Mouse (Mus musculus) kidney, adult 2 months (tissue): ENCODE results near the gene Slc23a2. TPM values are rescaled to one million over a fixed set of nuclear protein-coding genes. Genes with fewer than 3 reads are reported as not detected.

Source experiments
- DNase-seq: peaks from one replicate; pipeline ENCODE4 v3.0.0; 2021
- H3K27ac ChIP-seq: fragments of 200-500 bp; 2 replicates; pipeline ENCODE4 v1.5.1; 2012; ENCODE audit warnings: low read depth, low read length, control low read depth, inconsistent platforms; ENCODE audit not compliant: insufficient read depth
- H3K27me3 ChIP-seq: fragments of 200-500 bp; replicated peaks from 2 replicates; pipeline ENCODE4 v1.6.1; 2012; ENCODE audit warnings: mild to moderate bottlenecking, moderate library complexity, low read length, inconsistent platforms; ENCODE audit not compliant: control insufficient read depth, insufficient read depth
- H3K36me3 ChIP-seq: fragments of 200-500 bp; 2 replicates; pipeline ENCODE4 v1.6.1; 2012; ENCODE audit warnings: mild to moderate bottlenecking, moderate library complexity, low read length, inconsistent platforms; ENCODE audit not compliant: control insufficient read depth, insufficient read depth
- H3K4me1 ChIP-seq: fragments of 200-500 bp; 2 replicates; pipeline ENCODE4 v1.6.1; 2011; ENCODE audit warnings: low read length; ENCODE audit not compliant: control insufficient read depth, insufficient read depth
- H3K4me3 ChIP-seq: fragments of 200-500 bp; 2 replicates; pipeline ENCODE4 v1.5.1; 2011; ENCODE audit warnings: mild to moderate bottlenecking, low read depth, low read length, control low read depth; ENCODE audit not compliant: insufficient read depth
- CTCF ChIP-seq: fragments of 200-500 bp; conservative IDR thresholded peaks from 2 replicates; pipeline ENCODE4 v1.5.1; 2011; ENCODE audit warnings: low read depth, mild to moderate bottlenecking, control low read depth, low read length, moderate library complexity, mixed read lengths; ENCODE audit not compliant: insufficient read depth, insufficient read length
- POLR2A ChIP-seq: fragments of 200-500 bp; IDR thresholded peaks from one replicate; pipeline ENCODE4 v1.6.1; 2011; ENCODE audit warnings: low read depth, low read length, control low read depth
- WGBS: fragments of 180-500 bp; shearing (Covaris S2); methylation state at CpG from one replicate; pipeline ENCODE4 v1.1.7; 2018; 5-methylcytosine and 5-hydroxymethylcytosine counted together
- polyA plus RNA-seq: library from polyadenylated mRNA; depleted of rRNA; stranded (reverse); fragments of >200 nt; gene quantifications from 2 replicates; pipeline ENCODE4 v1.2.3, GENCODE M21; 2012

Slc23a2 gene
- polyA plus RNA-seq, 1 experiment, result 15.3 TPM

- H3K36me3 ChIP-seq, result no peaks in the 10 kb centered on the region
- H3K27me3 ChIP-seq, result no peaks in the 10 kb centered on the region
- H3K27ac ChIP-seq, result peak overlapping the region; percentile 64
- TF ChIP-seq CTCF (no peak), POLR2A (no peak)
- H3K4me1 ChIP-seq, result peaks cover 9% of the 10 kb centered on the region; the same call in 1 of the 2 replicates
- 21% methylated on average over 3 of the region's 3 CpGs for WGBS
- no peak overlapping the region for H3K4me3 ChIP-seq
- DNase-seq, result no peak
These were observed 95.0 kb downstream of the Slc23a2 start for GRCm38 (mm10) chr2:132049921-132050320.

GRCm38 (mm10) chr2:132049491-132049890 is 95.4 kb downstream of the Slc23a2 start:
- no peak for TF ChIP-seq POLR2A
- Histone ChIP-seq H3K27me3 (no peaks in the 10 kb centered on the region), H3K4me3 (no peak overlapping the region), H3K36me3 (no peaks in the 10 kb centered on the region), H3K27ac (peak overlapping the region; percentile 69), H3K4me1 (peaks cover 9% of the 10 kb centered on the region; the same call in 1 of the 2 replicates)
- 55% methylated on average over 3 of the region's 3 CpGs for WGBS
- DNase-seq, result peak; percentile 83

GRCm38 (mm10) chr2:132048143-132048772 is 96.7 kb downstream of the Slc23a2 start:
- DNase-seq, result no peak
- H3K4me3 ChIP-seq, result no peak overlapping the region
- no peaks in the 10 kb centered on the region for H3K36me3 ChIP-seq
- 0 out of 2 replicates have a peak overlapping the region, but pooled peaks have one; percentile 69 for H3K27ac ChIP-seq
- 85% methylated on average over 11 of the region's 11 CpGs for WGBS
- H3K4me1 ChIP-seq, result peaks cover 13% of the 10 kb centered on the region; the same call in 1 of the 2 replicates
- TF ChIP-seq CTCF (no peak), POLR2A (no peak)
- H3K27me3 ChIP-seq, result no peaks in the 10 kb centered on the region

GRCm38 (mm10) chr2:132047364-132047763 is 97.5 kb downstream of the Slc23a2 start:
- 70% methylated on average over 4 of the region's 4 CpGs for WGBS
- Histone ChIP-seq H3K4me3 (no peak overlapping the region), H3K27me3 (no peaks in the 10 kb centered on the region), H3K27ac (no peak overlapping the region), H3K4me1 (peaks cover 18% of the 10 kb centered on the region; the same call in 1 of the 2 replicates), H3K36me3 (no peaks in the 10 kb centered on the region)
- no peak for DNase-seq
- TF ChIP-seq POLR2A (no peak), CTCF (no peak)

GRCm38 (mm10) chr2:132046659-132047058 is 98.2 kb downstream of the Slc23a2 start:
- peaks cover 16% of the 10 kb centered on the region; the same call in 1 of the 2 replicates for H3K4me1 ChIP-seq
- DNase-seq, result no peak
- H3K36me3 ChIP-seq, result no peaks in the 10 kb centered on the region
- no peaks in the 10 kb centered on the region for H3K27me3 ChIP-seq
- TF ChIP-seq POLR2A, result no peak
- no peak for TF ChIP-seq CTCF
- no peak overlapping the region for H3K27ac ChIP-seq
- 96% methylated on average over 4 of the region's 4 CpGs for WGBS
- H3K4me3 ChIP-seq, result no peak overlapping the region

- Histone ChIP-seq H3K36me3 (no peaks in the 10 kb centered on the region), H3K4me3 (no peak overlapping the region), H3K4me1 (peaks cover 12% of the 10 kb centered on the region; the same call in 1 of the 2 replicates), H3K27ac (no peak overlapping the region), H3K27me3 (no peaks in the 10 kb centered on the region)
- 87% methylated on average over 15 of the region's 15 CpGs for WGBS
- no peak for TF ChIP-seq CTCF
- no peak for TF ChIP-seq POLR2A
- no peak for DNase-seq
These were observed 100.3 kb downstream of the Slc23a2 start for GRCm38 (mm10) chr2:132044320-132045274.

- Histone ChIP-seq H3K27me3 (no peaks in the 10 kb centered on the region), H3K27ac (peak overlapping the region; percentile 45; the same call in 1 of the 2 replicates), H3K4me1 (peaks cover 9% of the 10 kb centered on the region; the same call in 1 of the 2 replicates), H3K36me3 (no peaks in the 10 kb centered on the region), H3K4me3 (no peak overlapping the region)
- peak; percentile 86 for DNase-seq
- WGBS, result 29% methylated on average over 13 of the region's 13 CpGs
- TF ChIP-seq CTCF, result no peak
- TF ChIP-seq POLR2A, result no peak
These were observed 101.7 kb downstream of the Slc23a2 start for GRCm38 (mm10) chr2:132043101-132043621.
